Mouse (Mus musculus): ENCODE measurements around the gene Specc1l.
"Not testable (repeated sequence)": the region's sequence is repeated elsewhere in the genome, so short reads cannot be mapped to it uniquely, and the experiment has no call there.

Gene Specc1l

GRCm38 (mm10) chr10:75277501-75277900 is 65.6 kb downstream of the Specc1l start:
- DNase-seq (ENCODE audit: low read depth, low spot score): no peak

- DNase-seq (ENCODE audit: low read depth, low spot score): no peak
Measured at GRCm38 (mm10) chr10:75282648-75283047, 70.8 kb downstream of the Specc1l start.

GRCm38 (mm10) chr10:75283821-75284220 is 71.9 kb downstream of the Specc1l start:
- no peak for DNase-seq (ENCODE audit: low read depth, low spot score)

- no peak for DNase-seq (ENCODE audit: low read depth, low spot score)
Measured at GRCm38 (mm10) chr10:75288579-75288978, 76.7 kb downstream of the Specc1l start.

GRCm38 (mm10) chr10:75289392-75289791 is 77.5 kb downstream of the Specc1l start:
- no peak for DNase-seq (ENCODE audit: low read depth, low spot score)

GRCm38 (mm10) chr10:75290650-75291049 is 78.8 kb downstream of the Specc1l start:
- DNase-seq (ENCODE audit: low read depth, low spot score): no peak

GRCm38 (mm10) chr10:75291338-75291737 is 79.5 kb downstream of the Specc1l start:
- DNase-seq (ENCODE audit: low read depth, low spot score): no peak

GRCm38 (mm10) chr10:75292206-75292605 is 80.3 kb downstream of the Specc1l start:
- DNase-seq (ENCODE audit: low read depth, low spot score): not testable (repeated sequence)

GRCm38 (mm10) chr10:75293288-75293687 is 81.4 kb downstream of the Specc1l start:
- no peak for DNase-seq (ENCODE audit: low read depth, low spot score)

- DNase-seq (ENCODE audit: low read depth, low spot score): no peak
Measured at GRCm38 (mm10) chr10:75294362-75294761, 82.5 kb downstream of the Specc1l start.

GRCm38 (mm10) chr10:75294926-75295325 is 83.1 kb downstream of the Specc1l start:
- no peak for DNase-seq (ENCODE audit: low read depth, low spot score)

- no peak for DNase-seq (ENCODE audit: low read depth, low spot score)
Measured at GRCm38 (mm10) chr10:75298608-75299007, 86.7 kb downstream of the Specc1l start.

GRCm38 (mm10) chr10:75299785-75300418 is 88.0 kb downstream of the Specc1l start:
- no peak for DNase-seq (ENCODE audit: low read depth, low spot score)

- DNase-seq (ENCODE audit: low read depth, low spot score): no peak
Measured at GRCm38 (mm10) chr10:75301195-75301806, 89.4 kb downstream of the Specc1l start.

- DNase-seq (ENCODE audit: low read depth, low spot score): no peak
Measured at GRCm38 (mm10) chr10:75301937-75302336, 90.1 kb downstream of the Specc1l start.

GRCm38 (mm10) chr10:75302536-75302935 is 90.7 kb downstream of the Specc1l start:
- no peak for DNase-seq (ENCODE audit: low read depth, low spot score)

- DNase-seq (ENCODE audit: low read depth, low spot score): no peak
Measured at GRCm38 (mm10) chr10:75303324-75304048, 91.6 kb downstream of the Specc1l start.

- no peak for DNase-seq (ENCODE audit: low read depth, low spot score)
Measured at GRCm38 (mm10) chr10:75304049-75304405, 92.2 kb downstream of the Specc1l start.

- DNase-seq (ENCODE audit: low read depth, low spot score): no peak
Measured at GRCm38 (mm10) chr10:75304413-75304812, 92.5 kb downstream of the Specc1l start.

GRCm38 (mm10) chr10:75307130-75307529 is 95.3 kb downstream of the Specc1l start:
- DNase-seq (ENCODE audit: low read depth, low spot score): no peak

- no peak for DNase-seq (ENCODE audit: low read depth, low spot score)
Measured at GRCm38 (mm10) chr10:75312361-75312760, 100.5 kb downstream of the Specc1l start.

- DNase-seq (ENCODE audit: low read depth, low spot score): no peak
Measured at GRCm38 (mm10) chr10:75314190-75314980, 102.5 kb downstream of the Specc1l start.

Data from WW6 (cell line).